Mouse (Mus musculus) brain, embryonic 18.5 days (tissue): ENCODE results near the gene 1700113H08Rik.
A peak's percentile ranks its signal among the peaks of the same experiment; 100 is the strongest.

Source experiments
- DNase-seq: peaks from one replicate; pipeline ENCODE4 v3.0.0-alpha.2; 2012; ENCODE audit warnings: low read depth, low spot score

1700113H08Rik gene

DNA sequence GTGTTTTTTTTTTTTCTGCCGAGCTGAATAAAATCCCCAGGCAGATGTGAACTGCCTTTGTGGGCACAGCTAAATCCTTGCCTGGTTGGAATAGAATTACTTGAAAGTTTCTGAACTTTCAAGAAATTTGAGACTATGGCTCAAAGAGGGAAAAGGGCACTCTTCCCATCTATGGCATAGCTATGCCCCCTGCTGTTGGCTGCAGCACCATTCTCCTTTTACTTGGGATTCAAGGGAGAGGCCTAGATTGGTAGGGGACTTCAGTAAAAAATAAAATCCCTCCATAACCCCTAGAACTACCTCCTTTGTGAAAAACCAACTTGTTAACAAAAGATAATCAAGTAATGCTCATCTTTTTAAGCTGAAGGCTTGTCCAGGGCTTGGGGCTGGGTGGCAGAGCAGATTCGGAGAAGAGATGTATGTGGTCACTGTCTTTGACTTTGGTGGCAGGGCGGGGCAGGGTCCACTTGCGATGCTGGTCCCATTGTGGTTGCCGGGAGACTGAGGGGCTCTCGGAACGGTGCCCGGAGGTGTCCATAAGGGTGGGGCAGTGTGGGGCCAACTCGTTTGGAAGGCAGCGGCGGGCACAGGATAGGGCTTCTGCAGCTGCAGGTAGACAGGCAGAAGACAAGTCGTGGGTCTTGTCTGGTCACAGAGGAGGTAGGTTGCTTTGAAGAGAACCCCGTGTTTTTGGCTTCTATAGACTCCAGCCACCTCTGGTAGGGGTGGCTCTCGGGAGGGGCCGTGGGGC is at the start of gene 1700113H08Rik:
Gene 1700113H08Rik (plus strand): TSS at position 546 of the 751 bp plus-strand sequence.
- DNase-seq, result no peak

DNA sequence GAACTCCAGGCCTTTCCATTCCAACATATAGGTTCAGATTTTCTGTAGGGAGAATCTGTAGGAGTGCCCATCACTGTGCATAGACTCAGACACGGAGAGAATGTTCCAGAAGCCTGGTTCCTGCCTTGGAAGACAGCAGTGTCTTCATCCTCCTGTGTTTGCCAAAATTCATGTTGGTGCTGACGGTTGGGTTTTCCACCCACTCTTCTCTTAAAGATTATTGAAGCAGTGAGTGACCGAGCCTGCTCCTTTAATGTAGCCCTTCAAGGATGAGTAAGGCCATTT is 49.7 kb upstream of the 1700113H08Rik start:
- no peak for DNase-seq

DNA sequence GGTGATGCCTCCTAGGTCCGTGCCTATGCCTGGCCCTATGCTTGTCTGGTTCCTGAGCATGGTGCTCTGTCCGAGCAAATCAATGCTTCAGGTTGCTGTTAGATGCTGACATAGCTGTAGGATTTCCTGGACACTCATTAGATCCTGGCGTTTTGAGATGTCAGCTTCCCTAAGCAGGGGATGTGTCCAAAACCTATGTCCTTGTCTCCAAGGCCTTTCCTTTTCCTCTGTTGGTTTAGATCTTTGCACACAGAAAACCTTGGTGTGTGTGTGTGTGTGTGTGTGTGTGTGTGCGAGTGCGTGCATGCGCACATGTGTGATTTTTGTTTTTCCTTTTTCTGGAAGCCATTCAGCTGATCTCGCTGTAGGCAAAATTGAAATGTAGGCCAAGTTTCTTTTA is 45.8 kb upstream of the 1700113H08Rik start:
- no peak for DNase-seq

DNA sequence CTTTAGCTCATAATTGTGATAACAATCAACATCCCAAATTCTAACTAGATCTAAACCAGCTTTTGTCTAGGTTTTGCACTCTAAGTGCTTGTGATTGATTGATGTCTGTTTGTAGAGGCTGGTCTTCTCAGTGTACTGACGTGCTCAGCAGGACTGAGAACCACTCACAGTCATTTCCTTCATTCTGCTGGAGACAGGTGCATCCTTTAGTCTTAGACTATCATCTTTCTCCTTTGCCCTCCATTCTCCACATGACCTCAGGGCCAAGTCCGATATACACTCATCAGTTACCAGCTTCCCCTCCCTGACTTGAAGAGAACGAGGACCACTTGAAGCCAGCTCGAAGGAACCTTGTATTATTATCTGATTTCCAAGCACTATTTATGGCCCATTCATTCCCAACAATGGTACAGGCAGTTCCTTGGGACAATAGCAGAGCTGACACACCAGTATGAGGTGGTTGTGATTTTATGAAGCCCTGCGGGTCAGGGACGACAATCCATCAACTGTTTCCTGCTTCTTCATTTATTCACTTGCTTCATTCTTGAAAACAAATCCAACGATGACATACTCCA is 43.4 kb upstream of the 1700113H08Rik start:
- DNase-seq, result no peak

DNA sequence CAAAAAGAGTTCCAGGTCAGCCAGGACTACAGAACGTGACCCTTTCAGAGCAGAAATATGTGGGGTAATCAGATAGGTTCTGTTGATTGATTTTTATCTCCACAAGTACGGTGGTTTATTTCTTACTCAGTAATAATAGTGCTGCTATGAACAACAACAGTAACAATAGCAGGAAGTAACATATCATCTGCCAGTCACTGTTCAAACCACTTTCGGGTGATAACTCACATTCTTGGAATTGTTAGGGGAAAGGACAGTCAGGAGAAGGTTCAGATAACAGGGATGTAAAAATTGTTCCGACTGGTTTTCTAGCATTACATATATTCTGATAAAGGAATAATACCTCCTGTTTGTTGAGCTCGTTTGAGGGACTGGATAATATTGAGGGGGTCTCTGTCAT is 42.4 kb upstream of the 1700113H08Rik start:
- no peak for DNase-seq

DNA sequence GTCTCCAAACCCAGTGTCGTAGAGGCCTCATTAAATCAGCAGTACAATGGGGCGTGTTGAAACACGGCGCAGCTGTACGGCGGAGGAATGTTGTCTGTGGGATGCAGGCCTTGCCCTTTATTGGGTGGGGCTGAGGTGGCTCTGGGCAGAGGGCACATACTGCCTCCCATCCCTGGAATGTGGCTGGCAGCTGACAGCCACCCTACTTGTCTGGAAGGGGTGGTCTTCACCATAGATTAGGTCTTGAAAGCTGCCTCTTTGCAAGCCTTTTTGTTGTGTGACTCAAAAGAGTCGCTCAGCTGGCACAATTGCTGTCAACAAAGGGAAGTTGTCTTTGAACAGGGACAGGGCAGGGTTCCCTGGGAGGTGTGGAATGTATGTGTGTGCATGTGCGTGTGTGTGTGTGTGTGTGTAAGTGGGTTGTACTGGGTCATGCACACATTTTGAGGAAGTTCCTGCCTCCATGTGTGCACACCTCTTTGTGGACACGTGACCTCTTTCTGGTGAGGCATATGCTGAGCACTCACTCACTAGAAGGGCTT is 41.6 kb upstream of the 1700113H08Rik start:
- no peak for DNase-seq

DNA sequence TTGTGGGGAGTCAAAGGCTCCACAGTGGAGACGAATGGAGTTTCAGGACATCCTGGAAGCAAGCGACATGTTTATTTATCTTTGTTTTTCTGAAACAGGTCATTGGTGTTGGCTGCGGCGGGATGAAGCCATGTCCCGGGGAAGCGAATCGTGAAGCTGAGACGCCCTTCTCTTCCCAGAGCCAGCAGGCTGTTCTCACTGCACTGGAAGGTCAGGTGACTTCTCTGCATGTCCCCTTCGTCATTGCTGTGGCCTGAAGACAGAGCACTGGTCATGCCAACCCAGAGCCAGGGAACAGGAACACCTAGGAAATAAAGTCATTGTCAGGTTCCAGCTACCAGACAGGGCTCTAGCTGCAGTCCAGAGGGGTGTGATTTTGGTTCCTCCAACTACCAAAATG is 39.0 kb upstream of the 1700113H08Rik start:
- DNase-seq, result no peak

DNA sequence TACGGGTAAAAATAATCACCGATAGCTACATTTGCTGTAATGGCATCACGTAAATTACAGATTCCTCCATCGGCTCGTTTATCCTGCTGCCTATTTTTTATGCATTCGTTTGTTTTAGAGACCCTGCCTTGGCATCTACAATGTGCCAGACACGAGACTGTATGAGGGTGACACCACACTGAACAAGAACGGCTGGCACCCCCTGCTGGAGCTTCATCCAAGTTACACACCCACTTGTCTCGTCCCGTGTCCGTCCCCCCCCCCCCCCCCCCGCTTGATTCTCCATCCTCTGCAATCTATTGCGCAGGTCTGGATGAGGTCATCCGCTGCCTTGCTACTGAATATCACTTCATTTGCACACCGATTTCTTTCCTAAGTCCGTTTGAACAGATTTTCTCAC is 37.1 kb upstream of the 1700113H08Rik start:
- DNase-seq, result peak; percentile 24

DNA sequence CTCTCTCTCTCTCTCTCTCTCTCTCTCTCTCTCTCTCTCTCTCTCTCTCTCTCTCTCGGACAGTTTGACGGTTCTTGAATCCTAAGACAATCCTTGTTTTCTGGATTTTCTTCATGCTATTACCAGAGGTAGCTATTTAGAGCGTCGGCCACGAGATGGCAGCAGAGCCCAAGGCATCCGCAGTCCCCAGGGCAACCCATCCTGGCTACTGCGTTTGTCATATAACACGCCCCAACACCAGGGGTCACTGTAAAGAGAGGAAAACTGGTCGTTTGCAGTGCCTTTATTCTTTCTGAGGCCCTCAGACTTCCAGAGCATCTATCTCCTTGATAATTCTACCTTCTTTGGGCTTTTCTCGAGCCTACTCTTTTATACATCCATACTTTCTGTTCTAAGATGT is 33.0 kb upstream of the 1700113H08Rik start:
- peak; percentile 78 for DNase-seq

DNA sequence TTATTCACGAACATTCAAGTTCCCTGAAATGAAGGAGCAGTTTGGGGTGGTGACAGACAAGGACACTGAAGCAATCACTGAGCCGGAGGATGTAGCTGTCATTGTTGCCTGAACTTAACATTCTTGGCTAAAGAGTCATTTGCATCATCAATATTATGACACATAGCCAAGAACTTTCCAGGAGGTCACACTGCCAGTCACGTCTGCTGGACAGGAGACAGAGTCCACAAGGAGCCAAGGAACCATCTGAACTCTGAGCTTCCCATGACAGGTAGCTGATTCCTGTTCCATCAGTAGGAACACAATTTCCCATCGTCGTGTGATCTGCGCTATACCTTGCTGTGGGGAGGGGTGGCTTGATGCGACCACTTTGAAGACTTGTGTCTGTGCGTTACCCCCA is 25.1 kb upstream of the 1700113H08Rik start:
- no peak for DNase-seq

DNA sequence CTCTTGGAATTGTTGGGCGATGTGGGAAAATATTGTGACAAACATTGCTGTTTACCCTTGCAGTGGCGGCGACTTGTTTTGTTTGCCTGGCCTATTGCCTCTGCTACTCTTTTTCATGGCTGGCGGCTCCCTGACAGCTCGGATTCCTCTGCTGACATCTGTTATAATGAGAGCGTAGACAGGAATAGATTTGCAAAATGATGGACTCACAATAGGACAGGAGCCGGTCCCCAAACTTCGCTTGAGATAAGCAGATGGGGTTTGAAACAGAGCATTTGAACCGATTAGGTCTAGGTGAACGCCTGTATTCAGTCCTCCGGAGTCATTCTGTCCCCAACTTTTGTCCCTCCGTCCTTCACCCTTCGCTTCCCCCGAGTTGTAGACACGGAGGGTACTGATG is 22.0 kb upstream of the 1700113H08Rik start:
- no peak for DNase-seq

DNA sequence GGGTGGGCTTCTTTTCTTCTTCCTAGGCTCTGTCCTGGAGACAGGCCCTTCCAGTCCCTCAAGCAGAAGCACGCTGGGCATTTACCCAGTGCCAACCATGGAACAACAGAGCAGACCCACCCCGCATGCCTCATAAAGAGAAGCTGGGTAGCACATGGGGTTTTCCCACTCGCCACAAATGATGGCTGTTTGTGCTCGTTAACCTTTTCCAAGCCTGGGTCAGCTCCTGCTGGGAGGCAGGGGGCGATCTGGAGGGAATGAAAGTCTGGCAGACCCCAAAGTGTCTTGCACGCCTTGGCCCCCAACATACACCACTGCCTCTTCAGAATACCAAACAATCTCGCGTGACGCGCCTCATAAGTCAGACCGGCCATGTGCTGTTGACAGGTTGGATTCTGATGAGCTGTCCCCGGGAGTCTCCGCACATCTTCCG is 21.6 kb upstream of the 1700113H08Rik start:
- DNase-seq, result no peak

DNA sequence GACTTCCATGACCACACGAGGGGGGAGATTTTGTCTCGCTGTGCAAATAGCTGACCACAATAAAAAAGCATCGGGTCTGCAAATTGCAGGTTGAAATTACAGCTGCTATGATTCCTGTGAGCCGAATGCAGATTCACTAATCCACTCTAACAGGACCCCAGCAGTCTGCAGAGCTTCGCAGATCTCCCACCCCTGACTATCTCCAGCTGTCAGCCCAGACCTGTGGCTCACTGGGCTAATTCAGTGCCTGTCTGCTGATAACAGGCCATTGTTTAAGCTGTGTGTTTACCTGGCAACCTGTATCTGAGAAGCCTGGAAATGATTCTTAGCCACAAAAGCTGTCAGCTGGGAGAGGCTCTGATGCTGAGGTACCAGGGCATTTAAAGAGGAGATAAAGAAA is 20.8 kb upstream of the 1700113H08Rik start:
- no peak for DNase-seq

DNA sequence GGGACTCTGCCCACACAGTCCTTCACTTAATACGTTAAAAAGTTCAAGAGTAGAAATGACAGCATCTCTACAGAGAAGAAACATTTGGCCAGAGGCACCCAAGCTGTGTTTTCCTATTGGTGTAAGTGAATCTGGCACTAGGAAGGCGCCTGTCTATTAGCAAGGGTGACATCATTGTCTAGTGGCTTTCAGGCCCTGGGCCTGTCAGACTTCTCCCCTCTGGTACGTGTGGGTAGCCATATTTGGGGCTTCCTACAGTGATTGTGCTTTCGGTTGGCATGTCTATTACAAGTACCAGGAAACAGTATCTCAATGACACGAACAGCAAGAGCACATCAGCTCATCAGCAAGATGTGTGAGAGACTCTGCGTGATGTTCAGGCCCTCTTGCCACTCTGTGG is 18.5 kb upstream of the 1700113H08Rik start:
- no peak for DNase-seq

DNA sequence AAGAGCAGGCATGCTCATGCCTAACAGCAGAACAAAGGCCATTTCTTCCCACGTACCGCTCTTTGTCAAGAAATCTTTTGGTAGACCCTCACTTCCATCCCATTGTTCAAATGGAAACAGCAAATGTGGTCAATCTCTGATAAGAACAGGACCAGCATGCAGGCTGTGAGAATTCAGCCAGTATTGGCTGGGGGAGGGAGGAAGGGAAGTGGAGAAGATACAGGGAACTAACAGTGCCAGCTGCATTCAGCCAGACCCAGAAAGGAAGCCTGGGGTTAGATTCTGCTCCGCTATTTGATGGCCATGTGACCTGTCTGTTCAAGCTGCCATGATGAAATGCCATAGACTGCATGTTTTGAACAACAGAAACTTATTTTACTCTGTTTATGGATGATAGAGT is 18.0 kb upstream of the 1700113H08Rik start:
- DNase-seq, result no peak

DNA sequence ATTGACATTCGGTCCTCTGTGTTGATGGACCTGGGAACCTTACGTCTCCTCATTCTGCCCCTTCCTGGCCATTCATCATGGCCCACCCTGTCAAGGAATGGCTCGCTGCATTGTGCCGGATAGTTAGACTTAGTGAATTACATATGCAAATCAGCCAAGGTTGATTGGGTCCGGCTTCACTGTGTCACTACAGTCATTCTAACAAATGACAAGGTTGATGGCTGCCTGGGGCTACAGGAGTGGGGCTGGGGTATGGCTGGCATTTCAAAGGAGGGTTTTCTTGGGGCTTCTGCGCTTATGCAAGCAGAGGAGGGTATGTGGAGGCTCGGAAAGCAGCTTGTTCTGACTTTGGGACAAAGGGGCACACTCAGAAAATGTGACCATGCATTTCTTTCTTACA is 16.6 kb upstream of the 1700113H08Rik start:
- no peak for DNase-seq

DNA sequence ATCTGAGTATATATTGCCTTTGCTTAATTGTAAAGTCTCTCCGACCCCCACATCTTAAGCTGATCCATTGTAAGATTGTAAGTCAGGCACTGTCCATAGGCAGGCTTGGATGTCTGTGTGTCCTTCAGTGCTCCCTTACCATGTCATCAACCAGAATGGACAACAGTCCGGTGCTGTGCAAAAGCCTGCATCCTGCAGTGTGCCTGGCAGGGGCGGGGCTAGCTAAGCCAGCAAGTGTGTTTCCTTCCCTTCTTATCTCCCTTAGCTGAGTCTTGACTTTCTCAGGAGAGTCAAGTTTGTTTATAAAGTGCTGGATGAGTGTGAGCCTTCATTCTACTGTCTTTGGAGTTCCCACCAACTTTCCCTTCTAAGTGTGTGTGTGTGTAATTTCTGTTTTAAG is 12.6 kb upstream of the 1700113H08Rik start:
- no peak for DNase-seq

DNA sequence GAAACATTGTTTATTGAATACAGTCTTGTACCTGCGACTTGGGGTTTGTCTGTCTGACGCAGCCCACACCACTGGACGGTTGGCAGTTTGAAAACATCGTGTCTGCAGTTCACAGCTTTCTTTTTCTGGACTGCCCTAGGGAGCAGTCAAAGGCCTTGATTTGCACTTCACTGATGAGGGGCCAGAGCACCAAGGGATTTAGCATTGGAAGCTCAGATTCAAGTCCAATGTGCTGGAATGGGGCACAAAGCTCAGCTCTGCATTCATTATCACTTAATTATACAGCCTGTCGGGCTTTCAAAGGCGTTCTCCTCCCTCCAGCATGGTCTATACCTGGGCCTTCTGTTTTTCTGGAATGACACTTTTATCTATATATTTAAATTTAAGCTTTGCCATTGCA is 11.4 kb upstream of the 1700113H08Rik start:
- no peak for DNase-seq

DNA sequence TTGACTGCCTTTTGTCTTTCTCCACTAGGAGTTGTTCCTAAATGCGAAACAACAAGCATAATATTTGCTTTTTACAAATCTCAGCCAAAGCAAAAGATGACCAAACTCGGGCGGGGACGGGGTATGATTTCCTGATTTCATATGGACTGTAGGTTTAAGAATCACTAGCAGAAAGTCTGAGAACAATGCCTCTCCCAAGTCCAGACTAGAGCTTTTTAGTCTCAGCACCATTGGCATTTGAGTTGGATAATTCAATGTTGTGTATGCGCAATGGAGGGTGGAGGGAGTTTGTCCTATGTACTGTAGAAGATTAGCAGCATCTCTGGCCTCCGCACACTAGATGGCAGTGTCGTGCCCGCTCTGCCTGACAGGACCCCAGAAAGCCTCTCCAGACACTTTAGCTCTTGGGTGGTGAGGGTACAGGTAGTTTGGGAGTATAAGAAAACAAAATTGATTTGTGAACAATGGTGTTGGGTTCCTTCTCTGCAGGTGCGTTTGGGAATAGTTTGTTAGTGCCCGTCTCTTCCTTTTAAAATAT is 10.8 kb upstream of the 1700113H08Rik start:
- DNase-seq, result no peak

DNA sequence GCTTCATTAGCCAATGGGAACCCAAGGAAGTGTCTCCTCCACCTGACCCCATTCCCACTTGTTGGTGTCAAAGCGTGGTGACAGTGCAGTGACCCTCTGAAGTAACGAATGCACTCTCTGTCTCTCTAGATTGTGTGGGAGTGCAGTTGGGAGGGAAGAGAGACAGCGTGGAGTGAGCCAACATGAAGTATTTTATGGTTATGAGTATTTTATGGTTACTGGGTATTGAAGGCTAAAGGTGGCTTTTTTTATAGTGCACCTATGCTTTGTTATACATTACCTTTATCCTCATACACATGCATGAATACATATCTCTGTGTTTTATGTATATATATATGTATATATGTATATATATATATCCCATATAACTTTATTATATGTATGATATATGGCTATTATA is 8.7 kb upstream of the 1700113H08Rik start:
- no peak for DNase-seq

DNA sequence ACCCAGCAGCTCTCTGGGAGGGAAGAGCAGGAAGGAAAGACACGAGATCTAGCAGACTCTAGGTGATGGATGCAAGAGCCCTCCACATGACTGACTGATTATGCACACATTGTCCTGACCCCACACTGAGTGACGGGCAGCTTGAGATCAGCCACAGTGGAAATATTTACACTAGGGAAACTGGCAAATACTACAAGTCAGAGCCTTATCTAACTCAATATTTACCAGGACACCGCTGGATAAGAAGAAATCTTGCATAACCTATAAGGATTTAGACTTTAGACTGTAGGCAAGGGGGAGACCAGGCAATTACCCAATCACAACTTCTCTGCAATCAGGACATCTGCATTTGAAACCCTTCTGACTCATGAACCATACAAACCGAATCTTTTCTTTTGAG is 6.1 kb upstream of the 1700113H08Rik start:
- no peak for DNase-seq

DNA sequence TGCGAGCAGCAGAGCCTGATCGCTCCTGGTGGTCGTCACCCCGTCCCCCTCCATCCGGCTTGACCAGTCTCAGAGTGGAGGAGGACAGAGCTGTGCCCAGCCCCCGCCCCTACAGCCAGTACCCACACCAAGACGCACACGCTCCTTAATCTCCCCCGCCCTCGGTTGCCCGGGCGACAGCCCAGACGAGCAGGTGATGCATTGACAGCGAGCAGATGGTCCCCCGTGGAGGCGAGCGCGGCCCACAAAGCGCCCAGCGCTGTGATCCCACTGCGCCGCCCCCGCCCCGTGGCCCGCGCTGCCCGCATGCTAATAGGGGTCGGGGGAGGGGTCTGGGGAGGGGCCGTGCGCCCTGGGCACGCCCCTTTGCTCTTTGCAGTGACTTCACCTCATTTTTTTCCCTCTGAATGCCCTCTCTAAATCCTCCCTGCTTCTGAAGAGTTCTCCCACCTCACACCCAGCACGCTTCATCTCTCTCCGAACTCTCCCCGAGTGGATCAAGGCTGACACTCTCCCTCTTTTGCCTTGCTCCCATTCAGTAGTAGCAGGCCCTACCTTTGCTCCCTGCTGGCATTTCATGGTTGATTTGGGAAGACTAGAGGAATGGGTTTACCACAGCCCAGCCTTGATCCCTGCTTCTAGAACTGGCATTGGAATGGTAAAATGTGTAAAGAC is 543 bp downstream of the 1700113H08Rik start:
- DNase-seq, result peak; percentile 64

DNA sequence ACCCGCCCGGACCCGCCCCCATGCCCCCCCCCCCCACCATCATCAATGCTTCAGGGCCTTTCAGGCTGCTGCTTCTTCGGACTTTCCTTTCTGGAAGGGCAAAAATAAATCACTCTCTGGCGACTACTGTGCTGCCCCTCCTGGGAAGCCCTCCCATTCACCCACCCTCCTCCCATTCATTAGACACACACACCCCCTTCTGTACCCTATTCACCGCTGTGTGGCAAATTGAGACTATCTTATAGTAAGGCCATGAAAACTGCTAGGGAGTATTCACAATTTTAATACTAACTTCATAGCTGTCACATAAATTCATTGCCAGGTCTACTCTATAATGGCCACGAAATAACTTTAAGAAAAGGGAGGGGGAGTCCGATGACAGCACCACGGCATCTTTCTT is 1.1 kb downstream of the 1700113H08Rik start:
- no peak for DNase-seq
